Mouse (Mus musculus): Measurements from ENCODE around the gene Mroh2a. TPM values are rescaled to one million over a fixed set of nuclear protein-coding genes. Genes with fewer than 3 reads are reported as not detected.
"Not testable (repeated sequence)": the region's sequence is repeated elsewhere in the genome, so short reads cannot be mapped to it uniquely, and the experiment has no call there.

Mroh2a gene
- polyA plus RNA-seq, 1 experiment = 0.14 TPM

DNA sequence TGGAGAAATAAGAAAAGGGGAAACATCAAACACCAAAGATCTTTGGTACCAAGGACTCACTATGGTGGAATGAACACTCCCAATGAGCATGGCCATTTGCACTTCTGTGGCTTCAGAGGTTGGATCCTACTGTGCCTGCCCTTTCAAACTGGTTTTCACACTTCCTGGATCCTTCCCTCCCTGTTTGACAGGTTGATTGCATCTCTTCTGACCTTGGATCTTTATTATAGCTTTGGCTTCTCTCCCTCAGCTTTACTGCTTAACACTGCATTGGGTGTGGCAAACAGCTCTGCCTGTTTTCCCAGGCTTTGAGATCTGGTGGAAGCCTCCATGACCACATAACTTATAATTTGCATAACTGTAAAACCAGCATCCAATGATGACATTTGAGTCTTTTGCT is 6.5 kb upstream of the Mroh2a start:
- TF ChIP-seq CTCF (IDR thresholded peaks at IDR 0.05; ENCODE audit: borderline replicate concordance, extremely low read depth, insufficient read depth, insufficient read length) (no peak), POLR2A (IDR thresholded peaks at IDR 0.05; ENCODE audit: borderline replicate concordance, extremely low read depth, insufficient read depth, insufficient read length, poor library complexity, severe bottlenecking) (no peak)
- DNase-seq (ENCODE audit: low read depth) = no peak

DNA sequence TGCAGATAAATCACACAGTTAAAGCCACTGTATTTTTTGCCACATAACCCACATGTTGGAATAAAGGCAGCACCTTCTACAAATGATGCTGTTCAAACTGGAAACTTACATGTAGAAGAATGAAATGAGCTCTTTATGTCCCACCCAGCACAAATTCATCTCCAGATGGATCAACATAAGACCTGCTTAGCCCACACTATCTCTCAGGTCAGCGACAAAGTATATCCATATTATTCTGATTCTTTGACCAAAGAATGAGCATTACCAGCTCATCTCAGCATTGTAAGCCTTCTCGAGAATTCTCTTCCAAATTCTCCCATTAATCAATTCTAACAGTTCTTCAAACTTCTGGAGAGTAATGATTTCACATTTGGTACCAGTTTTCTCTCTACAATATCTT is 4.6 kb upstream of the Mroh2a start:
- DNase-seq (ENCODE audit: low read depth) = no peak

DNA sequence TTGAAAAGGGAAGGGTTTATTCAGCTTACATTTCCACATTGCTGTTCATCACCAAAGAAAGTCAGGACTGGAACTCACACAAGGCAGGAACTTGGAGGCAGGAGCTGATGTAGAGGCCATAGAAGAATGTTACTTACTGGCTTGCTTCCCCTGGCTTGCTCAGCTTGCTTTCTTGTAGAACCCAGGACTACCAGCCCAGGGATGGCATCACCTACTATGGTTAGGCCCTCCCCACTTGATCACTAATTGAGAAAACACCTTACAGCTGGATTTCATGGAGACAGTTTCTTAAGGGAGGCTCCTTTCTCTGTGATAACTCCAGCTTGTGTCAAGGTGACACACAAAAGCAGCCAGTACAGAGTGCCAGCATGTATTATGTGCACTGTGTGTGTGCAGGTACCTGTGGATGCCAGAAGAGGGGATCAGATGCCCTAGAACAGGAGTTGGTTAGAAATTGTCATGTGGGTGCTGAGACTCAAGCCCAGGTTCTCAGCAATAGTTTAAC is 3.7 kb upstream of the Mroh2a start:
- not testable (repeated sequence) for DNase-seq (ENCODE audit: low read depth)

More for the DNA sequence above, 4.6 kb upstream of the Mroh2a start:
- no peak for TF ChIP-seq POLR2A (IDR thresholded peaks at IDR 0.05; ENCODE audit: borderline replicate concordance, extremely low read depth, insufficient read depth, insufficient read length, poor library complexity, severe bottlenecking)
- no peak for TF ChIP-seq CTCF (IDR thresholded peaks at IDR 0.05; ENCODE audit: borderline replicate concordance, extremely low read depth, insufficient read depth, insufficient read length)

DNA sequence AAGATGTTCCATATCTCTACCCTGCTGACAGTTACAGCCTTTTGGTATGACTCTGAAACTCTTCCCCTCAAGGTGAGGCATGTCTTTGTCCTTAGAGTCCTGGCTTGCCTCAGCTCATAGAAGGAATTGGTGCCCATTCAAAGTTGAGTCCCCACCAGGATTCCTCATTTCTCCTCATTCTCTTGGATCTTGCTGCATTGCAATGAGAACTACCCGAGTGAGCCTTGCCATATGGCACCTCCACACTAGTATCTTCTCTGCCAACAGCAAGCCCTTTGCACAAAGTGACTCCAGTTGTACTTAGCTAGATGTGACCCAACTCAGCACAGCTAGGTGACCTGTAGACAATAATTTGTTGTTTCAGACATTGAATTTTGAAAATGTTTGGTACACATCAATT is 3.2 kb upstream of the Mroh2a start:
- DNase-seq (ENCODE audit: low read depth) = no peak
- no peak for TF ChIP-seq CTCF (IDR thresholded peaks at IDR 0.05; ENCODE audit: borderline replicate concordance, extremely low read depth, insufficient read depth, insufficient read length)
- TF ChIP-seq POLR2A (IDR thresholded peaks at IDR 0.05; ENCODE audit: borderline replicate concordance, extremely low read depth, insufficient read depth, insufficient read length, poor library complexity, severe bottlenecking) = no peak

DNA sequence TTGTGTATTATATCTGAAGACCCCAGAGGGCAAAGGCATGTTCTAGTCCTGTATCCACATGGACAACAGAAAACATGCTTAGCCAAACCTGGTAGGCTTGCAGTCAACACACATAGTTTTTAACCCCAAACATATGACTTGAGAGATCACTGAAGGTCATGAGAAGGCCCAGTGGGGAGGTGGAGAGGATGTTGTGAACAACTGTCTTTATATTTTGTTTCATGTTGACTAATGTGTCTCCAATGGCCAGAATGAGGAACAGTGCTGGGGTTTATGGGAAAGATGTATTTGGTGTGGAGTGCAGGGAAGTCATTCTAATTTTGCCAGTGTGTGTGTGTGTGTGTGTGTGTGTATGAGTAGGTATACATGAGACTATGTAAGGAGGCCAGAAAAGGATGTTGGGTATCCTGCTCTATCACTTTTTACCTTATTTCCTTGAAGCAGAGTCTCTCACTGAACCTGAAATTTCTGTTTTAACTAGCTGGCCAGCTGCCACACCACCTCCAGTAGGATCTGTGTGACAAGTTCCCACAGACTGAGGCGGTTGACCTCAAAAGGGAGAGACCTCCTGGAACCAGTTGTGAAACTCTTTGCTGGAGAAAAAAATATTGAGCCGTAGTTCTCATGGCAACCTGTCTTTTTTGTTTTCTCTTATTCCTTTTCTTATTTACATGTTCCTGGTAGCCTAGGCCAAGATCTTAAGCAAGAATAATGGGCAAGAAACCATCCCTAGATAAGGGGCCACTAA is 2.6 kb upstream of the Mroh2a start:
- no peak for DNase-seq (ENCODE audit: low read depth)
- TF ChIP-seq POLR2A (IDR thresholded peaks at IDR 0.05; ENCODE audit: borderline replicate concordance, extremely low read depth, insufficient read depth, insufficient read length, poor library complexity, severe bottlenecking) (no peak), CTCF (IDR thresholded peaks at IDR 0.05; ENCODE audit: borderline replicate concordance, extremely low read depth, insufficient read depth, insufficient read length) (no peak)

DNA sequence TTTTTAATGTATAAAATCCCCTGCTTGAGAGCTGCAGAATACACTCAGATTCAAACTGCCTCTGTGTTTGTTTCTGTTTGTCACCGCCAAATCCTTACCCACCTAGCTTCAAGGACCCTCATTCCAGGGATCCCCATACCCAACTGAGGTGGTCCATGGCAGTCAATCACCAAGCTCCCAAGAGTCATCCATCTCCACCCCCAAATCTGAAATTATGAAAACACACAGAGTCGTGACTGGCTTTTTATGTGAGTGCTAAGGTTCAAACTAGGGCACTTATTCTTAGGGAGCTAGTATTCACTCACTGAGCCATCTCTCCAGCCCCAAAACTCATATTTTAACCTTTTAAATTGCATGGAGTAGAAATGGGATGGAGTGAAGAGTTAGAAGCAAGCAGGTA is 1.5 kb upstream of the Mroh2a start:
- not testable (repeated sequence) for DNase-seq (ENCODE audit: low read depth)

DNA sequence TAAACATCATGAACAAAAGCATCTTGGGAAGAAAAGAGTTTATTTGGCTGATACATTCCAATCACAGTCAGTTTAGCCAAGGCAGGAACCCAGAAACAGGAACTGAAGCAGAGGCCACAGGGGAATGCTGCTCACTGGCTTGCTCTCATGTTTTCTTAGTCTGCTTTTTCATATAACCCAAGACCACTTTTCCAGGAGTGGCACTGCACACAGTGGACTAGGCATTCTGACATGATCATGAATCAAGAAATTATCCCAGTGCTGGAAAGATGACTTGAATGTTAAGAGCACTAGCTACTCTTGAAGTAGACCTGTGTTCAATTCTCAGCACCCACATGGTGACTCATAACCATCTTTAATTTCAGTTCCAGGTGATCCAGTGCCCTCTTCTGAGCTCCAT is 1.0 kb upstream of the Mroh2a start:
- TF ChIP-seq CTCF (IDR thresholded peaks at IDR 0.05; ENCODE audit: borderline replicate concordance, extremely low read depth, insufficient read depth, insufficient read length) = no peak
- TF ChIP-seq POLR2A (IDR thresholded peaks at IDR 0.05; ENCODE audit: borderline replicate concordance, extremely low read depth, insufficient read depth, insufficient read length, poor library complexity, severe bottlenecking) = no peak
- no peak for DNase-seq (ENCODE audit: low read depth)

DNA sequence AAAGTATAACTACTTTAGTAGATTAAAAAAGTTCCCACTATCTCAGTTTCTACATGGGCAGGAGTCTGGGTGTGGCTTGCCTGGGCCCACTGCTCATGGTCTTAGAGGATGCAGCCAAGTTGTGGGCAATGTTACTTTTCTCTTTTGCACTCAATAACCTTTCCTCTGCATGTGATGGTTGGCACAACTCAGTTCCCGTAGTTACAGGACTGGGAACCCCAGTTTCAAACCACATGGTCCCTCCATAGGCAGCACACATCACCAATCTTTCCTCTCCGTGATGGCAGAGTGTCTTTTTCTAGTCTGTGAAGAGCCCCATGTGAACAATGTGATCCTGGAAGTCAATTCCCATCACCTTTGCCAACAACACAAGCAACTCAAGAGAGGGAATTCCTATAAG is 696 bp downstream of the Mroh2a start:
- DNase-seq (ENCODE audit: low read depth) = no peak
- no peak for TF ChIP-seq POLR2A (IDR thresholded peaks at IDR 0.05; ENCODE audit: borderline replicate concordance, extremely low read depth, insufficient read depth, insufficient read length, poor library complexity, severe bottlenecking)
- no peak for TF ChIP-seq CTCF (IDR thresholded peaks at IDR 0.05; ENCODE audit: borderline replicate concordance, extremely low read depth, insufficient read depth, insufficient read length)

DNA sequence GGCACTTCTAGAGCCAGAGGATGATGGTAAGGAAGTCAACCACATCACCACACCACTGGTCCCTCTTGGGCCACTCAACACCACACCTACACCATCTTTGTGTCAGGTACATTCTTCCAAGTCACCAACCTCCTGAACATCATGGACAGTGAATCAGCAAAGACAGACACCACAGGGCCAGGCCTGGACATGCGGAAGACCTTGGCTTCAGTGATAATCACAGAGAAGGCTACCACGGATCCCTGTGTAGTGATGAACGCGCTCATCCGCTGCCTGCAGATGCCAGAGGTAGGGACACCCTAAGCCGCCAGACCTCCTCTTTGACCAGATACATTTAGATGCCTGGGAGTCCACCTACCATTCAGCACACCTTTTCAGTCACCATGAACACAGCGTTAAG is 1.3 kb downstream of the Mroh2a start:
- no peak for TF ChIP-seq CTCF (IDR thresholded peaks at IDR 0.05; ENCODE audit: borderline replicate concordance, extremely low read depth, insufficient read depth, insufficient read length)
- TF ChIP-seq POLR2A (IDR thresholded peaks at IDR 0.05; ENCODE audit: borderline replicate concordance, extremely low read depth, insufficient read depth, insufficient read length, poor library complexity, severe bottlenecking) = no peak
- DNase-seq (ENCODE audit: low read depth) = no peak

DNA sequence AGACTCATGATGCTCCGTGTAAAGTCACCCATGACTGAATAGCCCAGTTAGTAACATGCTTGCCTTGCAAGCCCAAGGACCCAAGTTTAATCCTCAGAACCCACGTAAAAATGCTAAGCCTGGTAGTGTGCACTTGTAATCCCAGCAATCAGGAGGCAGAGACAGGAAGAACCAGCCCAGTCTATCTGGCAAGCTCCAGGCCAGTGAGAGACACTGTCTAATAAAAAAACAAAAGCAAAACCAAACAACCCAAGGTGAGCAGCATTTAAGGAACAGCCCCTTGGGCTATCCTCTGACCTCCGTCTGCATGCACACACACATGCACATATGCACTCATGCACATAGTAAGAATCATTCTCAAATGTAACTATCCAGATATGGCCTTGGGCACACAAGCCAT is 2.8 kb downstream of the Mroh2a start:
- TF ChIP-seq CTCF (IDR thresholded peaks at IDR 0.05; ENCODE audit: borderline replicate concordance, extremely low read depth, insufficient read depth, insufficient read length) (no peak), POLR2A (IDR thresholded peaks at IDR 0.05; ENCODE audit: borderline replicate concordance, extremely low read depth, insufficient read depth, insufficient read length, poor library complexity, severe bottlenecking) (no peak)
- DNase-seq (ENCODE audit: low read depth) = no peak

DNA sequence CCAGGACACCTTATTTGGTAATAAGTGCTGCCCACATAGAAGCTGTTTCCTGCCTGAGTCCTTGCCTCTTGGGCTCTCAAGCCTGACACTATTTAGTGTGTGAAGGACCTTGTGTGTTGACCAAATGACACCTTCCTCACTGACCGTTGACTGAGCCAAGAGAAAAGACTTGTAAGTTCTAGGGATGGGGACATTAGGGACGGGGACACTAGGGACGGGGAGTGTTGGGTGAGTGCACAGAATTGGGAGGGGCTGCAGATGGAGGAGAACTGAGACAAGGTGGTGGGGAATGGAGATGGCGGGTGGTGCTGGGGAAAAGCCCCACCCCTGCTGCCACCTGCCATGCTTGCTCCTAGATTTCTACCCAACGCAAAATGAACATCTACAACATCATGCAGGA is 3.2 kb downstream of the Mroh2a start:
- TF ChIP-seq POLR2A (IDR thresholded peaks at IDR 0.05; ENCODE audit: borderline replicate concordance, extremely low read depth, insufficient read depth, insufficient read length, poor library complexity, severe bottlenecking) (no peak), CTCF (IDR thresholded peaks at IDR 0.05; ENCODE audit: borderline replicate concordance, extremely low read depth, insufficient read depth, insufficient read length) (no peak)

DNA sequence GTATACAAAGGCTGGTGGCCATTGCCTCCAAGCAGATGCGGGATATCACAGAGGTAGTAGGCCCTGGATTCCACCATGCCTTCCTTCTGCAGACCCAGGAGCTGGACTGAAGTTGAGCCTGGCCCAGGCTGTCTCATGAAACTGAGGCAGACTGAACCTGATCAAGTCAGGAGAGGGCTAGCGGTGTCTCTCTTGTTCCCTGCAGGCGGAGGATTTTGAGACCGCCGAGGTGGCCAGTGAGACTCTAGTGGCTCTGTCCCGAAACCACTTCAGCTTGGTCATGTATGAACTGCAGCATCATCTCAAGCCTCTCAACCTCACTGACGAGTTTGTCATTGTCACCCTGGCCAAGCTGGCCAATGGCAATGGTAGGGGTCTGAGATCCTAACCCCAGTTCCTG is 3.6 kb downstream of the Mroh2a start:
- no peak for DNase-seq (ENCODE audit: low read depth)

More for the DNA sequence above, 3.2 kb downstream of the Mroh2a start:
- DNase-seq (ENCODE audit: low read depth) = no peak

More for the DNA sequence above, 3.6 kb downstream of the Mroh2a start:
- TF ChIP-seq CTCF (IDR thresholded peaks at IDR 0.05; ENCODE audit: borderline replicate concordance, extremely low read depth, insufficient read depth, insufficient read length) = no peak
- TF ChIP-seq POLR2A (IDR thresholded peaks at IDR 0.05; ENCODE audit: borderline replicate concordance, extremely low read depth, insufficient read depth, insufficient read length, poor library complexity, severe bottlenecking) = no peak

Data from brain, embryonic 14.5 days (tissue).